Mouse (Mus musculus) neural tube, embryonic 14.5 days (tissue): ENCODE results near the gene Rbfox3. TPM values are rescaled to one million over a fixed set of nuclear protein-coding genes. Genes with fewer than 3 reads are reported as not detected.

ENCODE experiments used
- ATAC-seq: fragments of 200-750 bp; cut with Nextera tagmentation; 2 replicates; pipeline ENCODE4 v1.8.0; 2017; ENCODE audit warnings: low read depth, mild to moderate bottlenecking, moderate TSS enrichment, moderate library complexity
- H3K27ac ChIP-seq: fragments of 300-500 bp; sonication (generic); 2 replicates; pipeline ENCODE4 v1.5.1; 2014; ENCODE audit warnings: low read depth, mild to moderate bottlenecking, control low read depth, low read length, moderate library complexity, mixed read lengths
- H3K27me3 ChIP-seq: fragments of 300-500 bp; sonication (generic); 2 replicates; pipeline ENCODE4 v1.6.1; 2014; ENCODE audit warnings: low read length; ENCODE audit not compliant: control insufficient read depth, insufficient read depth
- H3K36me3 ChIP-seq: fragments of 300-500 bp; sonication (generic); 2 replicates; pipeline ENCODE4 v1.6.1; 2014; ENCODE audit warnings: low read length, mixed read lengths; ENCODE audit not compliant: control insufficient read depth, insufficient read depth
- H3K4me1 ChIP-seq: fragments of 300-500 bp; sonication (generic); 2 replicates; pipeline ENCODE4 v1.6.1; 2014; ENCODE audit warnings: low read length; ENCODE audit not compliant: control insufficient read depth, insufficient read depth
- H3K4me2 ChIP-seq: fragments of 300-500 bp; sonication (generic); 2 replicates; pipeline ENCODE4 v1.6.1; 2014; ENCODE audit warnings: mild to moderate bottlenecking, low read depth, low read length, control low read depth
- H3K4me3 ChIP-seq: fragments of 300-500 bp; sonication (generic); 2 replicates; pipeline ENCODE4 v1.5.1; 2014; ENCODE audit warnings: low read depth, low read length, control low read depth, mixed read lengths
- H3K9ac ChIP-seq: fragments of 300-500 bp; sonication (generic); replicated peaks from 2 replicates; pipeline ENCODE4 v1.6.1; 2014; ENCODE audit warnings: low read depth, mild to moderate bottlenecking, control low read depth, low read length, mixed read lengths
- H3K9me3 ChIP-seq: fragments of 300-500 bp; sonication (generic); 2 replicates; pipeline ENCODE4 v1.6.1; 2016; ENCODE audit warnings: low read length; ENCODE audit not compliant: control insufficient read depth
- WGBS: fragments of 180-500 bp; shearing (Covaris S2); extraction: QIAGEN DNeasy Blood & Tissue Kit; methylation state at CpG from one replicate; pipeline ENCODE4 v1.1.7; 2014; 5-methylcytosine and 5-hydroxymethylcytosine counted together
- polyA plus RNA-seq: library from polyadenylated mRNA; unstranded; fragments of >200 nt; fragmentation: Nextera tagmentation; extraction: Ambion mirVana; gene quantifications from 2 replicates; pipeline ENCODE4 v1.2.1, GENCODE M21; 2014

Rbfox3 gene
- polyA plus RNA-seq, 1 experiment from 2014 or later, result 82.7 TPM

- Histone ChIP-seq H3K4me3 (no peak overlapping the region), H3K9ac (no peak overlapping the region), H3K4me2 (no peak overlapping the region), H3K36me3 (no peaks in the 10 kb centered on the region), H3K9me3 (no peaks in the 10 kb centered on the region), H3K27ac (no peak overlapping the region), H3K4me1 (0 out of 2 replicates have a peak, but pooled peaks cover 3% of the 10 kb centered on the region), H3K27me3 (no peaks in the 10 kb centered on the region)
- 82% methylated on average over 8 of the region's 8 CpGs for WGBS
- ATAC-seq, result no peak
Observed at GRCm38 (mm10) chr11:118860812-118861211, 50.6 kb downstream of the Rbfox3 start.

- H3K27me3 ChIP-seq, result no peaks in the 10 kb centered on the region
- H3K36me3 ChIP-seq, result no peaks in the 10 kb centered on the region
- no peak overlapping the region for H3K9ac ChIP-seq
- 68% methylated on average over 5 of the region's 5 CpGs for WGBS
- H3K9me3 ChIP-seq, result no peaks in the 10 kb centered on the region
- H3K4me3 ChIP-seq, result no peak overlapping the region
- H3K4me1 ChIP-seq, result 0 out of 2 replicates have a peak, but pooled peaks cover 3% of the 10 kb centered on the region
- ATAC-seq, result no peak
- H3K4me2 ChIP-seq, result no peak overlapping the region
- no peak overlapping the region for H3K27ac ChIP-seq
Observed at GRCm38 (mm10) chr11:118859839-118860238, 51.6 kb downstream of the Rbfox3 start.

GRCm38 (mm10) chr11:118858305-118858704, 53.1 kb downstream of the Rbfox3 start:
- Histone ChIP-seq H3K27me3 (no peaks in the 10 kb centered on the region), H3K4me3 (no peak overlapping the region), H3K9me3 (no peaks in the 10 kb centered on the region), H3K27ac (no peak overlapping the region), H3K4me1 (0 out of 2 replicates have a peak, but pooled peaks cover 3% of the 10 kb centered on the region), H3K4me2 (no peak overlapping the region), H3K36me3 (no peaks in the 10 kb centered on the region), H3K9ac (no peak overlapping the region)
- 49% methylated on average over 11 of the region's 11 CpGs for WGBS
- no peak for ATAC-seq

- Histone ChIP-seq H3K27me3 (no peaks in the 10 kb centered on the region), H3K36me3 (no peaks in the 10 kb centered on the region), H3K9ac (no peak overlapping the region), H3K4me1 (peaks cover 5% of the 10 kb centered on the region; the same call in 1 of the 2 replicates), H3K4me3 (no peak overlapping the region), H3K27ac (no peak overlapping the region), H3K4me2 (no peak overlapping the region), H3K9me3 (no peaks in the 10 kb centered on the region)
- 81% methylated on average over 6 of the region's 6 CpGs for WGBS
- no peak for ATAC-seq
Observed at GRCm38 (mm10) chr11:118851391-118851790, 60.0 kb downstream of the Rbfox3 start.

GRCm38 (mm10) chr11:118847986-118848385, 63.4 kb downstream of the Rbfox3 start:
- Histone ChIP-seq H3K9ac (no peak overlapping the region), H3K27me3 (no peaks in the 10 kb centered on the region), H3K36me3 (no peaks in the 10 kb centered on the region), H3K4me3 (no peak overlapping the region), H3K27ac (peak overlapping the region; percentile 23; the same call in 1 of the 2 replicates), H3K4me1 (peaks cover 5% of the 10 kb centered on the region; the same call in 1 of the 2 replicates), H3K9me3 (no peaks in the 10 kb centered on the region), H3K4me2 (no peak overlapping the region)
- 78% methylated on average over 7 of the region's 7 CpGs for WGBS
- ATAC-seq, result no peak

GRCm38 (mm10) chr11:118840992-118841391, 70.4 kb downstream of the Rbfox3 start:
- Histone ChIP-seq H3K27me3 (no peaks in the 10 kb centered on the region), H3K36me3 (no peaks in the 10 kb centered on the region), H3K9ac (no peak overlapping the region), H3K4me3 (no peak overlapping the region), H3K4me1 (peaks cover 22% of the 10 kb centered on the region), H3K9me3 (no peaks in the 10 kb centered on the region), H3K4me2 (no peak overlapping the region), H3K27ac (peak overlapping the region; percentile 28; the same call in 1 of the 2 replicates)
- ATAC-seq, result no peak
- WGBS, result 59% methylated on average over 5 of the region's 5 CpGs

GRCm38 (mm10) chr11:118838167-118838566, 73.2 kb downstream of the Rbfox3 start:
- no peaks in the 10 kb centered on the region for H3K36me3 ChIP-seq
- H3K27me3 ChIP-seq, result no peaks in the 10 kb centered on the region
- H3K4me1 ChIP-seq, result peaks cover 22% of the 10 kb centered on the region
- no peak overlapping the region for H3K4me3 ChIP-seq
- WGBS, result 39% methylated on average over 4 of the region's 4 CpGs
- no peaks in the 10 kb centered on the region for H3K9me3 ChIP-seq
- H3K4me2 ChIP-seq, result no peak overlapping the region
- H3K27ac ChIP-seq, result 0 out of 2 replicates have a peak overlapping the region, but pooled peaks have one; percentile 22
- H3K9ac ChIP-seq, result no peak overlapping the region
- ATAC-seq, result no peak

- H3K4me2 ChIP-seq, result no peak overlapping the region
- 42% methylated on average over 4 of the region's 4 CpGs for WGBS
- no peaks in the 10 kb centered on the region for H3K36me3 ChIP-seq
- H3K27me3 ChIP-seq, result no peaks in the 10 kb centered on the region
- H3K4me1 ChIP-seq, result peaks cover 22% of the 10 kb centered on the region
- no peak; the same call in 1 of the 2 replicates for ATAC-seq
- H3K27ac ChIP-seq, result peak overlapping the region; percentile 52; the same call in 1 of the 2 replicates
- no peak overlapping the region for H3K9ac ChIP-seq
- no peaks in the 10 kb centered on the region for H3K9me3 ChIP-seq
- no peak overlapping the region for H3K4me3 ChIP-seq
Observed at GRCm38 (mm10) chr11:118836889-118837288, 74.5 kb downstream of the Rbfox3 start.

GRCm38 (mm10) chr11:118832793-118833481, 78.5 kb downstream of the Rbfox3 start:
- 75% methylated on average over 10 of the region's 10 CpGs for WGBS
- Histone ChIP-seq H3K27ac (no peak overlapping the region), H3K4me2 (no peak overlapping the region), H3K27me3 (no peaks in the 10 kb centered on the region), H3K36me3 (no peaks in the 10 kb centered on the region), H3K4me1 (peaks cover 12% of the 10 kb centered on the region), H3K9me3 (no peaks in the 10 kb centered on the region), H3K4me3 (no peak overlapping the region), H3K9ac (no peak overlapping the region)
- ATAC-seq, result no peak
